Mouse (Mus musculus) bone marrow macrophage, adult 2 months (primary cell): Measurements from ENCODE around the gene Rbpj.

Experiments used
- CTCF ChIP-seq: IDR thresholded peaks from 2 replicates; pipeline ENCODE4 v1.5.1; 2012; ENCODE audit warnings: low read depth, mild to moderate bottlenecking, low read length, moderate library complexity
- POLR2A ChIP-seq: IDR thresholded peaks from 2 replicates; pipeline ENCODE4 v1.6.1; 2012; ENCODE audit warnings: mild to moderate bottlenecking, low read depth, low read length, borderline replicate concordance

DNA sequence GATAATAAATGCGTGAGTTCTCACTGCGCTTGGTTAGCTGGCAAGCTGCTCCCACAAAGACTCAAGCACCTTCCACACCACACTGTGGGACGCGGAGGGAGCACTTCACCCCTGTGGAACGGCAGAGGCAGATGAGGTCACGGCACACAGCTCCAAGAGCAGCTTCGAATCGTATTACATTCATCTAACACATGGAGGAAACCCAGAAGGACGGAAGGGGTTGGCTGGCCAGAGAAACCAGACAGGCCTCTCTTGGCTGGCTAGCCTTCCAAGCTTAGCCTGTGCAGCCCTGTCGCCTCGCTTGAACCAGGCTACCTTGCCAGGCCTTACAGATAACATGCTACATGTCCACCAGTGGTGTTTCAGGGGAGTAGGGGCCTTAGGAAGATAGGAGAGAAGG lies 6.5 kb downstream of the Rbpj start:
- TF ChIP-seq CTCF (no peak), POLR2A (no peak)
